Mouse (Mus musculus) limb, embryonic 15.5 days (tissue): ENCODE results near the gene Limch1. TPM values are rescaled to one million over a fixed set of nuclear protein-coding genes. Genes with fewer than 3 reads are reported as not detected.

Source experiments
- ATAC-seq: fragments of 200-750 bp; cut with Nextera tagmentation; 2 replicates; pipeline ENCODE4 v1.8.0; 2017; ENCODE audit warnings: low read depth, moderate TSS enrichment; ENCODE audit not compliant: insufficient number of reproducible peaks, low FRiP score, low TSS enrichment
- H3K27ac ChIP-seq: fragments of 300-500 bp; sonication (generic); 2 replicates; pipeline ENCODE4 v1.5.1; 2015; ENCODE audit warnings: moderate library complexity, mild to moderate bottlenecking, inconsistent platforms
- H3K27me3 ChIP-seq: fragments of 300-500 bp; sonication (generic); 2 replicates; pipeline ENCODE4 v1.6.1; 2015; ENCODE audit warnings: inconsistent platforms
- H3K36me3 ChIP-seq: fragments of 300-500 bp; sonication (generic); 2 replicates; pipeline ENCODE4 v1.6.1; 2015; ENCODE audit warnings: inconsistent platforms
- H3K4me1 ChIP-seq: fragments of 300-500 bp; sonication (generic); 2 replicates; pipeline ENCODE4 v1.6.1; 2015; ENCODE audit warnings: inconsistent platforms
- H3K4me2 ChIP-seq: fragments of 300-500 bp; sonication (generic); 2 replicates; pipeline ENCODE4 v1.6.1; 2015; ENCODE audit warnings: mild to moderate bottlenecking, inconsistent platforms
- H3K4me3 ChIP-seq: fragments of 300-500 bp; sonication (generic); 2 replicates; pipeline ENCODE4 v1.5.1; 2015; ENCODE audit warnings: mild to moderate bottlenecking, inconsistent platforms
- H3K9ac ChIP-seq: fragments of 300-500 bp; sonication (generic); 2 replicates; pipeline ENCODE4 v1.6.1; 2015; ENCODE audit warnings: inconsistent platforms
- H3K9me3 ChIP-seq: fragments of 300-500 bp; sonication (generic); 2 replicates; pipeline ENCODE4 v1.6.1; 2016; ENCODE audit warnings: inconsistent platforms
- WGBS: fragments of 180-500 bp; shearing (Covaris S2); methylation state at CpG from one replicate; pipeline ENCODE4 v1.1.7; 2015; 5-methylcytosine and 5-hydroxymethylcytosine counted together
- polyA plus RNA-seq: library from polyadenylated mRNA; unstranded; fragments of >200 nt; fragmentation: Nextera tagmentation; extraction: Ambion mirVana; gene quantifications from 2 replicates; pipeline ENCODE4 v1.2.1, GENCODE M21; 2015

Limch1 gene
- polyA plus RNA-seq, 1 experiment from 2014 or later = 71.8 TPM

DNA sequence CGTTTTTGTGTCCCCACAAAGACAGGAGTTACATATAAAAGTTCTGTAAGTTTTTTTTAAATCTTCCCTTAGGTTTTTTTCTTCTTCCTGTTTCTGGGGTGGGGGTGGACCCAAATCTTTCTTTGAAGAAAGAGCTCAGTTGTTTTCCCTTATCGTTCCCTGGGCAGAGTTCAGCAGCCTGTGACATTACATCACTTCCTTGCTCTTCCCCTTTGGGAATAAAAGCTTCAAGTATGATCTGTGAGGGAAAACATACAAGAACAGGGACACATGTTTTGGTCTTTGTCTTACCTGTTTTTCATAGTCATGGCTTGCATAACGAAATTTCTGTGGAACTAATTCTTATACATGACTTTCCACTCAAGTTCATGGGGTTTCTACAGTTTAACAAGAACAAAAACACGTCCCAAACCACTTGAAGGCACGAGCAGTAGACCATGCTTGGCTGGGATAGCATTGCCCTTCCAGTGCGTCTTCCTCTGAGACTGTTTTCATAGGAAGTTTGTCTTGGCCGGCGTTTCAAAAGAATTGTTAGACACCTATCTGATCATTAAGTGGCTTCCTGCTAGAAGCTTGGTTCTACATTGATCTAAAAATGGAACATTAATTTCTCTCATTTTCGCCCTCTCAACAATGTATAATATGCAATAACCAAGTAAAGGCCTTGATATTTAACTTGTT is 150.0 kb downstream of the Limch1 start:
- H3K4me1 ChIP-seq = peaks cover 16% of the 10 kb centered on the region
- H3K9me3 ChIP-seq = no peaks in the 10 kb centered on the region
- H3K9ac ChIP-seq = no peak overlapping the region
- H3K36me3 ChIP-seq = peaks cover 3% of the 10 kb centered on the region; the same call in 1 of the 2 replicates
- H3K4me2 ChIP-seq = no peak overlapping the region
- ATAC-seq = no peak
- H3K27ac ChIP-seq = no peak overlapping the region
- H3K4me3 ChIP-seq = no peak overlapping the region
- WGBS = 75% methylated on average over 9 of the region's 9 CpGs
- no peaks in the 10 kb centered on the region for H3K27me3 ChIP-seq

DNA sequence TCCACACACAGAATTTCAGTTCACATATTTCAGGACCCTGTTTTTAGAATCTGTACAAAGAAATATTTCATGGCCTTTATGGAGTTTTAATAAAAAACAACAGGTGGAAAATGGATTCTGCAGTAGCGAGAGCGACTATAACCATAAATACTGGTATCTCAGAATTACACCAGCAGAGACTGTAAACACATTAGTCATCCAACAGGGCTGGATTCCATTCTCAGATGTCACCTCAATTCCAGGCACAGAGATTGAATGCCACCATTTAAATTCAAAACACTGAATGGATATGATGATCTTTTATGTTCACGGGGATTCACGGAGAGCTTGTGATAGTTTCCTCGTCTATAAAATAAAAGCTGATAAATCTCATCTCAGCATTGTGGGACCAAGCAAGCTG is 152.0 kb downstream of the Limch1 start:
- no peak overlapping the region for H3K9ac ChIP-seq
- 51% methylated on average over 5 of the region's 5 CpGs for WGBS

DNA sequence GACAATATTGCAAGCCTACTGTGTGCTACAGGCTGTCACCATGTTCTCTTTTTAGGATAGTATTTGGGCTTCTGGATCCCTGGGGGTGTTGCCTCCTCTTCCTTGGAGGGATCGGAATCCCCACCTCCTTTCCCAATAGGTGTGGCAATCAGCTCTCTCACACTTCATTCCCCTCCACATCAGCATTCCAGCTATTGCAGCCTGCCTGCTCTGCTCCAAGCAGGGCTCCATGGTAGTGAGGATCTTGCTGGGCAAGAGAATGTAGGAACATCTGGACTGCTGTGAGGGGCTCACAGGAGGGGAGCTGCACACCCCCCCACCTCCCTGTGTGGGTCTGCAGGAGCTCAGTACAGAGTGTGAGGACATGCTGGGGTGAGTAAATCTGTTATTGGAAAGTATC is 152.6 kb downstream of the Limch1 start:
- Histone ChIP-seq H3K9ac (no peak overlapping the region), H3K4me2 (no peak overlapping the region), H3K4me1 (peaks cover 16% of the 10 kb centered on the region), H3K36me3 (peaks cover 3% of the 10 kb centered on the region; the same call in 1 of the 2 replicates), H3K4me3 (no peak overlapping the region), H3K27me3 (no peaks in the 10 kb centered on the region), H3K9me3 (no peaks in the 10 kb centered on the region), H3K27ac (peak overlapping the region; percentile 57)
- 0 out of 2 replicates have a peak, but pooled peaks have one; percentile 52 for ATAC-seq
- WGBS = 58% methylated on average over 1 of the region's 1 CpGs

More for the DNA sequence above, 152.0 kb downstream of the Limch1 start:
- Histone ChIP-seq H3K4me2 (no peak overlapping the region), H3K27ac (no peak overlapping the region), H3K36me3 (peaks cover 3% of the 10 kb centered on the region; the same call in 1 of the 2 replicates), H3K9me3 (no peaks in the 10 kb centered on the region), H3K27me3 (no peaks in the 10 kb centered on the region), H3K4me3 (no peak overlapping the region), H3K4me1 (peaks cover 16% of the 10 kb centered on the region)
- no peak for ATAC-seq

DNA sequence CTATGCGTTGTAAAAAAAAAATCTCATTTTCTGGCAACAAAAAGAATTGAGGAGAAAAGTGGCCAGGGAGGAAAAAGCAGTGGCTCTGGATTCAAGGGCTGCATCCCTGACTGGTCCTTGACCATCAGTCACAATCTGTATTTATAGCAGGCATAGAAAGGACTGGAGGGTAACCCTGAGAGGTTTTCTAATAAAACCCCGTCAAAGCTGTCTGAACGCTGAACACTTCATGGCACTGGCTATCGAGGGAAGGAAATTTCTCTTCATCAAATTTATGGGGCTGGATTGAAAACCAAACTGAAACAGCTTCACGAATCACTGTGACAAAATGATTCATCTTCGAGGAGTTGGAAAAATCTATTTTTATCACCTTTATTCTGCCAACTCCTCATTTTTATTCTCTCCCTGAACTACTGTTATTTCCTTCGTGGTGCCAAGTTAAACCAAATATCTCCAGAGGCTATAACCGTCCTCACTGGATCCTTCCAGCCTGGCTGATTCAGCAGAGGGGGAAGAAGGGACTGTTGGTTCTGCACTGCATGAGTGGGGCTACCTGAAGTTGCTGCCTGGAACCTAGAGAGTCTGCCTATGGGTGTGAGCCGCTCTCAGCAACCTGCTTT is 153.3 kb downstream of the Limch1 start:
- no peak overlapping the region for H3K9ac ChIP-seq
- H3K27ac ChIP-seq = peak overlapping the region; percentile 57
- no peaks in the 10 kb centered on the region for H3K36me3 ChIP-seq
- 36% methylated on average over 9 of the region's 9 CpGs for WGBS
- ATAC-seq = 0 out of 2 replicates have a peak, but pooled peaks have one; percentile 35
- no peak overlapping the region for H3K4me3 ChIP-seq
- H3K9me3 ChIP-seq = no peaks in the 10 kb centered on the region
- no peaks in the 10 kb centered on the region for H3K27me3 ChIP-seq
- H3K4me1 ChIP-seq = peaks cover 16% of the 10 kb centered on the region
- no peak overlapping the region for H3K4me2 ChIP-seq

DNA sequence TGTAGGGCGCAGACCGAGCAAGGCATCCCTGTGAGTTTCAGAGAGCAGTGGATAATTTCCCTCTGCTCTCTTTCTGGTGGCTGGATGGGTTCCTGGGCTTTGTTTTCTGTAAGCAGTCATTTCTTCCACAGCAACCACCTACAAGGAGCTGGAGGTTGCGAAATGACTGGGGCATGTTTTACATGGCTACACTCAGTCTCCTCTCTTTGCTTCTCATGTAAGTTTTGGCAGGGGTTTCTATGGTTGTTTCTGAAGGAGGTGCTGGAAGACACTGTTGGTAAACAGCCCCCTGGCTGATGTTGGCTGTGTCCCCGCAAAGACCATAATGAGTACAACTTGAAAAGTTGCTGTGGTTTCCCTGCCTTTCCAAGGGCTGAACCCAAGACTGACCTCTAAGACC is 155.5 kb downstream of the Limch1 start:
- Histone ChIP-seq H3K4me1 (peaks cover 16% of the 10 kb centered on the region), H3K27ac (no peak overlapping the region), H3K9me3 (no peaks in the 10 kb centered on the region), H3K4me2 (no peak overlapping the region), H3K36me3 (no peaks in the 10 kb centered on the region), H3K27me3 (no peaks in the 10 kb centered on the region), H3K9ac (no peak overlapping the region), H3K4me3 (no peak overlapping the region)
- ATAC-seq = no peak
- 97% methylated on average over 4 of the region's 4 CpGs for WGBS

DNA sequence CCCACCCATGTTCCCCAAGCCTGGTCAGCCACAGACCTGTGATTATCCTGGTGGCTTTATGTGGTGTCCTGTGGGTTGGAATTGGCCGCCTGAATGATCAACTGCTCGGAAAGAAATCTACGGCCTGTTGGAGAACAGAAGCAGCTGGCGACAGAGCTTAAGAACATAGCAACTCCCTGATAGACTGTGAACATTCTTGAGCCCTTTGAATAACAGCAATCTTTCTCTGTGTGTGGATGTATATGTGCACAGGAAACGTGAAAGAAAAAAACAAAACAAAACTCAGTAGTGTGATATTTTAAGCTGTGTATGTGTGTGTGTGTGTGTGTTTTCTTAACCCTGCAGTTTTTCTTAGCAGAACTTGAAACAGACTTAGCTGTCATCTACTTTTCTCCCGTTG is 159.2 kb downstream of the Limch1 start:
- H3K36me3 ChIP-seq = no peaks in the 10 kb centered on the region
- 50% methylated on average over 6 of the region's 6 CpGs for WGBS
- H3K27ac ChIP-seq = 0 out of 2 replicates have a peak overlapping the region, but pooled peaks have one; percentile 11
- no peak overlapping the region for H3K9ac ChIP-seq
- ATAC-seq = no peak
- peaks cover 2% of the 10 kb centered on the region; the same call in 1 of the 2 replicates for H3K4me1 ChIP-seq
- H3K4me2 ChIP-seq = no peak overlapping the region
- H3K9me3 ChIP-seq = no peaks in the 10 kb centered on the region
- H3K4me3 ChIP-seq = no peak overlapping the region
- H3K27me3 ChIP-seq = no peaks in the 10 kb centered on the region

DNA sequence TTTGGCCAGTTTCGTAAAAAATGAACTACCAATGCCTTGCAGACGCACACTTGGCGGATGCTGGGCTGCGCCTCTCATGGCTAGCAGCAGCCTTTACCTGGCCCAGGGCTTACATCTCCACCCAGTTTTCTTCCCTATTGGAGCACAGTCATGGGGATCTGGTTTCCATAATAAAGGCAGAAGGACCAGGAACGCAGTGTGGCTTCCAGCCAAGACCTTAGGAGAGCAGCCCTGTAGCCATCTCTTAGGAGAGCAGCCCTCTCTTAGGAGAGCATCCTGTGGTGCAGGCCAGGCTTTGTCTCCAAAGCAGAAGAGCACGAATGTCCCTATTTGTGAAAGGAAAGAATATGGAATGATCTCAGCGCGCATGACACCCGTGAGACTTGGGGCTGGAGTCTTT is 163.3 kb downstream of the Limch1 start:
- Histone ChIP-seq H3K4me3 (no peak overlapping the region), H3K9ac (no peak overlapping the region), H3K27me3 (no peaks in the 10 kb centered on the region), H3K9me3 (no peaks in the 10 kb centered on the region), H3K27ac (no peak overlapping the region), H3K4me2 (no peak overlapping the region), H3K4me1 (peaks cover 2% of the 10 kb centered on the region; the same call in 1 of the 2 replicates), H3K36me3 (no peaks in the 10 kb centered on the region)
- WGBS = 77% methylated on average over 9 of the region's 9 CpGs
- no peak for ATAC-seq

DNA sequence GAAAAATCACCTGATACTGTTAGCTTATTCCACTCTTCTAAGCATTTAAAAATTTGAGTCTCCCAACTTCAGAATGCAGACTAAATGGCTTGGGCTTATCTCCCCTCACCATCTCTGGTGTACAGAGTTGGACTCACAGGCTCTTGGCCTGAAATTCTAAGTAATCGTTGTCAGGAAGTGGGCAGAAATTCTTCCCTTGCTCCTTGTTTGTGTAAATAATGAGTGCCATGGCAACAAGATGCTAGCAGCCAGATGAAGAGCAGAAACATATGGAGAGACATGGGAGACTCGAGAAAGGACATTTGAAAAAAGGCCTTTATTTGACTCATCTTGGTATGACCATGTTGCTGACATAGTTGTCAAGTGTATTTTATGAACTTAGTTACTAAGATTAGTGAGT is 164.3 kb downstream of the Limch1 start:
- Histone ChIP-seq H3K4me2 (no peak overlapping the region), H3K4me1 (peaks cover 2% of the 10 kb centered on the region; the same call in 1 of the 2 replicates), H3K27me3 (no peaks in the 10 kb centered on the region), H3K9me3 (no peaks in the 10 kb centered on the region), H3K9ac (no peak overlapping the region), H3K4me3 (no peak overlapping the region), H3K27ac (no peak overlapping the region), H3K36me3 (no peaks in the 10 kb centered on the region)
- no peak for ATAC-seq
- WGBS = 38% methylated on average over 2 of the region's 2 CpGs

DNA sequence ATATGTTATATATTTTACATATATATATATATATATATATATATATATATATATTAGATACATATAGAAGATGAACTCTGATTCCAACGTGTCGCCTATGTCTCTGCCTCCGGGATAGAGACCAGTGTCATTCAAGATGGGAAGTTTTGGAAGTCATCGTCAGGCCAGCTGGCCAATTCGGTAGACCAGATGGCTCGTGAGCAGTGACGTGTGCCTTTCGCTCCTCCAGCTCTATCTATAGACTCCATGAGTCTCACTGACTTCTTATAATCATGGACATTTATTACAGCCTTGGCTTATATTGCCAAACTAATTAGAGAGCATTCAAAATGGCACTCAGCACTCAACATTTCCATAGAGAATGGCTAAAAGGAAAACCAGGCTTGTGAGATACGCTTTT is 165.0 kb downstream of the Limch1 start:
- Histone ChIP-seq H3K4me1 (peaks cover 5% of the 10 kb centered on the region; the same call in 1 of the 2 replicates), H3K4me3 (no peak overlapping the region), H3K4me2 (no peak overlapping the region), H3K9ac (no peak overlapping the region), H3K27ac (no peak overlapping the region), H3K27me3 (no peaks in the 10 kb centered on the region), H3K36me3 (no peaks in the 10 kb centered on the region), H3K9me3 (no peaks in the 10 kb centered on the region)
- ATAC-seq = no peak
- 96% methylated on average over 9 of the region's 9 CpGs for WGBS

DNA sequence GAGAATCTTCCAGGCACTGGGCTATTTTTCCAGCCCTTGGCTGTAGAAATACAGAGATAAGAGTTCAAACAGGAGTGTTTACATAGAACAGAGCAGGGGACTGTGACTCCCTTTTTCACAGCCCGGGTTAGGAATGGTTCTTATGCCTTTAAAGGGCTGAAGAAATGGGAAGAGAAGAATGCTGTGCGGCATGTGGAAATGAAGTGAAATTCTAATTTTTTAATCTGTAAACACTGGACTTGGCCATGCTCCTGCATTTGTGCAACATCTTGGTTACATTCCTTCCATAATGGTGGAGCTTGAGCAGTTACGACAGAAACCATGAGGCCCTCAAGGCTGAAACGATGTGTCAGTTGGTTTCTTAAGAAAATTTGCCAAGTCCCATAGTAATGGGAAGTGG is 165.4 kb downstream of the Limch1 start:
- Histone ChIP-seq H3K27me3 (no peaks in the 10 kb centered on the region), H3K4me3 (no peak overlapping the region), H3K36me3 (no peaks in the 10 kb centered on the region), H3K9me3 (no peaks in the 10 kb centered on the region), H3K9ac (no peak overlapping the region), H3K4me1 (peaks cover 9% of the 10 kb centered on the region; the same call in 1 of the 2 replicates), H3K27ac (no peak overlapping the region), H3K4me2 (no peak overlapping the region)
- no peak for ATAC-seq
- 81% methylated on average over 4 of the region's 4 CpGs for WGBS

DNA sequence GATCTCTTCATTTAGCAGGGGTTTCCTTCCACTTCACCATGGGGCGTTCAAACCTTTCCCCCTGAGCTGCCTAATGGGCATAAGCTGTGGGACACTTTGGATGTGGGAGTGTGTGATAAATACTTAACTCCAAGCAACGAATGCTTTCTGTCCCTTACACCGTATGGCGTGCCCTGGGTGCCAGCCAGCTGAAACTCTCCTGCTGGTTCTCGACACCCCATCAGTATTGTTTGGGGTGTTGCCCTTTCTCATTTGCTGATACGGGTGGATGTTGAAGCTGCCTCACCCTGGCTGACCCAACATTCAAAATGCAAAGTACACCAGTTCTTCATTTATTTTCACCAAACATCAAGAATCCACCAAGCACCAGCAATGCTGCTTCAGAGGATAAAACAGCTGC is 168.2 kb downstream of the Limch1 start:
- Histone ChIP-seq H3K4me3 (no peak overlapping the region), H3K4me2 (no peak overlapping the region), H3K36me3 (no peaks in the 10 kb centered on the region), H3K9ac (no peak overlapping the region), H3K4me1 (peaks cover 16% of the 10 kb centered on the region), H3K27me3 (no peaks in the 10 kb centered on the region), H3K9me3 (no peaks in the 10 kb centered on the region), H3K27ac (no peak overlapping the region)
- ATAC-seq = no peak
- WGBS = 72% methylated on average over 6 of the region's 6 CpGs
